Mouse (Mus musculus): ENCODE data around the gene Cyp4f40. TPM values are rescaled to one million over a fixed set of nuclear protein-coding genes. Genes with fewer than 3 reads are reported as not detected.

The Cyp4f40 gene
- not detected in 2 replicates for polyA plus RNA-seq (2015; fragmentation: Nextera tagmentation; extraction: Ambion mirVana)

GRCm38 (mm10) chr17:32658712-32659111 lies at the start of gene Cyp4f40:
Gene Cyp4f40 (plus strand): TSS chr17:32658900.

GRCm38 (mm10) chr17:32621018-32621417 lies 37.7 kb upstream of the Cyp4f40 start, which contains the start of gene Cyp4f37:
Gene Cyp4f37 (plus strand): TSS chr17:32621309.

GRCm38 (mm10) chr17:32685048-32685750 lies 26.5 kb downstream of the Cyp4f40 start, which contains the start of gene Cyp4f15:
Gene Cyp4f15 (plus strand): TSS chr17:32685627.

Other genes with a start within 250 kb of the Cyp4f40 start
- 0.97 and 0.98 TPM in 2 replicates for gene Pglyrp2, start 234.7 kb upstream of the Cyp4f40 start, polyA plus RNA-seq (2015; fragmentation: Nextera tagmentation; extraction: Ambion mirVana)
- gene Cyp4f39, start 206.2 kb upstream of the Cyp4f40 start, polyA plus RNA-seq (2015; fragmentation: Nextera tagmentation; extraction: Ambion mirVana), result 0.41 and 0.47 TPM in 2 replicates
- gene Cyp4f17, start 152.8 kb upstream of the Cyp4f40 start, polyA plus RNA-seq (2015; fragmentation: Nextera tagmentation; extraction: Ambion mirVana), result 7.6 and 8.8 TPM in 2 replicates
- 21.5 and 25.9 TPM in 2 replicates for gene Cyp4f16, start 122.3 kb upstream of the Cyp4f40 start, polyA plus RNA-seq (2015; fragmentation: Nextera tagmentation; extraction: Ambion mirVana)
- gene Cyp4f37, start 37.6 kb upstream of the Cyp4f40 start, polyA plus RNA-seq (2015; fragmentation: Nextera tagmentation; extraction: Ambion mirVana), result not detected in 2 replicates
- gene Cyp4f15, start 26.7 kb downstream of the Cyp4f40 start, polyA plus RNA-seq (2015; fragmentation: Nextera tagmentation; extraction: Ambion mirVana), result 0.94 and 2.4 TPM in 2 replicates
- gene Zfp871, start 129.4 kb downstream of the Cyp4f40 start, polyA plus RNA-seq (2015; fragmentation: Nextera tagmentation; extraction: Ambion mirVana), result 11.0 and 22.7 TPM in 2 replicates
- 2.0 and 4.6 TPM in 2 replicates for gene Zfp811, start 151.0 kb downstream of the Cyp4f40 start, polyA plus RNA-seq (2015; fragmentation: Nextera tagmentation; extraction: Ambion mirVana)
- 6.4 and 7.7 TPM in 2 replicates for gene Zfp799, start 171.4 kb downstream of the Cyp4f40 start, polyA plus RNA-seq (2015; fragmentation: Nextera tagmentation; extraction: Ambion mirVana)
- 5.1 and 6.2 TPM in 2 replicates for gene Zfp870, start 232.7 kb downstream of the Cyp4f40 start, polyA plus RNA-seq (2015; fragmentation: Nextera tagmentation; extraction: Ambion mirVana)